Mouse (Mus musculus) CH12.LX (cell line): Measurements from ENCODE around the gene Spns3. TPM values are rescaled to one million over a fixed set of nuclear protein-coding genes. Genes with fewer than 3 reads are reported as not detected.

Experiments used
- DNase-seq: peaks from one replicate; pipeline ENCODE4 v3.0.0-alpha.2; 2013; ENCODE audit errors: extremely low read depth
- H3K27ac ChIP-seq: 2 replicates; pipeline ENCODE4 v1.5.1; 2012; ENCODE audit warnings: low read depth, mild to moderate bottlenecking, control low read depth, moderate library complexity; ENCODE audit not compliant: insufficient read depth
- H3K27me3 ChIP-seq: replicated peaks from 2 replicates; pipeline ENCODE3; 2012; ENCODE audit warnings: inconsistent platforms
- H3K36me3 ChIP-seq, 2 experiments: replicated peaks in 1 of 2; 2 replicates each; pipeline versions ENCODE3 to v1.6.1; 2012; ENCODE audit warnings: inconsistent platforms in 1 of 2, low read length in 1 of 2, mild to moderate bottlenecking in 1 of 2, mixed read lengths in 1 of 2, moderate library complexity in 1 of 2; ENCODE audit not compliant: control insufficient read depth in 1 of 2, insufficient read depth in 1 of 2
- H3K4me1 ChIP-seq, 2 experiments: 2 replicates each; pipeline ENCODE4 v1.6.1; 2012; ENCODE audit warnings: inconsistent platforms in 1 of 2, moderate library complexity in 1 of 2; ENCODE audit not compliant: insufficient read depth in 2 of 2, control insufficient read depth in 1 of 2
- H3K4me2 ChIP-seq: 2 replicates; pipeline ENCODE4 v1.6.1; 2012; ENCODE audit warnings: low read depth, mild to moderate bottlenecking, control low read depth; ENCODE audit not compliant: poor library complexity, insufficient read depth, severe bottlenecking
- H3K4me3 ChIP-seq, 3 experiments: fragments of 150-350 bp in 1 of 3; sonication (generic) in 1 of 3; replicated peaks in 1 of 3; 2 replicates each; pipeline versions ENCODE3 to v1.5.1; 2011 to 2012; ENCODE audit warnings: low read depth in 2 of 3, low read length in 2 of 3, mild to moderate bottlenecking in 2 of 3, moderate library complexity in 2 of 3, control low read depth in 1 of 3, improper control_type of control experiment in 1 of 3, inconsistent platforms in 1 of 3, mixed read lengths in 1 of 3; ENCODE audit not compliant: poor library complexity in 1 of 3
- H3K79me2 ChIP-seq: replicated peaks from 2 replicates; pipeline ENCODE4 v1.6.1; 2012; ENCODE audit warnings: mild to moderate bottlenecking, moderate library complexity; ENCODE audit not compliant: control insufficient read depth, poor library complexity, insufficient read depth, severe bottlenecking; ENCODE audit errors: extremely low read depth
- H3K9ac ChIP-seq: 2 replicates; pipeline ENCODE4 v1.6.1; 2012; ENCODE audit warnings: low read depth, mild to moderate bottlenecking, control low read depth, moderate library complexity; ENCODE audit not compliant: insufficient read depth
- H3K9me3 ChIP-seq: replicated peaks from 2 replicates; pipeline ENCODE3; 2012; ENCODE audit warnings: low read length, inconsistent platforms, mixed read lengths
- CHD1 ChIP-seq: IDR thresholded peaks from 2 replicates; pipeline ENCODE4 v1.6.1; 2012; ENCODE audit warnings: low read depth, low read length, improper control_type of control experiment, inconsistent platforms
- CTCF ChIP-seq, 2 experiments: IDR thresholded peaks in 1 of 2; conservative IDR thresholded peaks in 1 of 2; 2 replicates each; pipeline ENCODE4 v1.5.1; 2011 to 2012; ENCODE audit warnings: low read depth in 2 of 2, low read length in 2 of 2, improper control_type of control experiment in 1 of 2, inconsistent platforms in 1 of 2, mild to moderate bottlenecking in 1 of 2, moderate library complexity in 1 of 2
- E2F4 ChIP-seq: IDR thresholded peaks from 2 replicates; pipeline ENCODE4 v1.6.1; 2011; ENCODE audit warnings: low read depth, low read length, improper control_type of control experiment; ENCODE audit not compliant: insufficient replicate concordance
- EP300 ChIP-seq: IDR thresholded peaks from 2 replicates; pipeline ENCODE4 v1.6.1; 2011; ENCODE audit warnings: low read length, improper control_type of control experiment
- HCFC1 ChIP-seq: IDR thresholded peaks from 2 replicates; pipeline ENCODE4 v1.6.1; 2012; ENCODE audit warnings: low read depth, mild to moderate bottlenecking, inconsistent platforms, low read length, improper control_type of control experiment
- IRF4 ChIP-seq: IDR thresholded peaks from 2 replicates; pipeline ENCODE4 v1.6.1; 2014; ENCODE audit warnings: low read depth, mild to moderate bottlenecking, inconsistent platforms, low read length, improper control_type of control experiment
- JUND ChIP-seq: conservative IDR thresholded peaks from 2 replicates; pipeline ENCODE4 v1.6.1; 2011; ENCODE audit warnings: low read depth, low read length, improper control_type of control experiment
- KAT2A ChIP-seq: IDR thresholded peaks from 2 replicates; pipeline ENCODE4 v1.6.1; 2012; ENCODE audit warnings: low read length, improper control_type of control experiment, inconsistent platforms; ENCODE audit not compliant: insufficient replicate concordance
- MAX ChIP-seq: IDR thresholded peaks from 2 replicates; pipeline ENCODE4 v1.6.1; 2011; ENCODE audit warnings: low read length, improper control_type of control experiment
- MAZ ChIP-seq: IDR thresholded peaks from 2 replicates; pipeline ENCODE4 v1.6.1; 2012; ENCODE audit warnings: low read depth, mild to moderate bottlenecking, inconsistent platforms, low read length, improper control_type of control experiment, moderate library complexity
- MEF2A ChIP-seq: IDR thresholded peaks from 2 replicates; pipeline ENCODE4 v1.6.1; 2014; ENCODE audit warnings: low read depth, mild to moderate bottlenecking, inconsistent platforms, low read length, improper control_type of control experiment, borderline replicate concordance
- MXI1 ChIP-seq: IDR thresholded peaks from 2 replicates; pipeline ENCODE4 v1.6.1; 2011; ENCODE audit warnings: mild to moderate bottlenecking, low read depth, low read length, improper control_type of control experiment
- MYC ChIP-seq: IDR thresholded peaks from 2 replicates; pipeline ENCODE4 v1.6.1; 2011; ENCODE audit warnings: low read depth, mild to moderate bottlenecking, improper control_type of control experiment, low read length
- NELFE ChIP-seq: IDR thresholded peaks from 2 replicates; pipeline ENCODE4 v1.6.1; 2011; ENCODE audit warnings: low read depth, low read length, improper control_type of control experiment
- NRF1 ChIP-seq: IDR thresholded peaks from 2 replicates; pipeline ENCODE4 v1.6.1; 2014; ENCODE audit warnings: low read depth, mild to moderate bottlenecking, inconsistent platforms, low read length, improper control_type of control experiment, moderate library complexity
- RAD21 ChIP-seq: IDR thresholded peaks from 2 replicates; pipeline ENCODE4 v1.6.1; 2011; ENCODE audit warnings: low read depth, mild to moderate bottlenecking, low read length, improper control_type of control experiment, moderate library complexity
- SIN3A ChIP-seq: IDR thresholded peaks from 2 replicates; pipeline ENCODE4 v1.6.1; 2012; ENCODE audit warnings: low read length, improper control_type of control experiment, inconsistent platforms
- SMC3 ChIP-seq: IDR thresholded peaks from 2 replicates; pipeline ENCODE4 v1.6.1; 2011; ENCODE audit warnings: low read depth, low read length, improper control_type of control experiment
- TCF12 ChIP-seq: IDR thresholded peaks from 2 replicates; pipeline ENCODE4 v1.6.1; 2014; ENCODE audit warnings: low read depth, mild to moderate bottlenecking, inconsistent platforms, low read length, improper control_type of control experiment
- ZC3H11A ChIP-seq: IDR thresholded peaks from 2 replicates; pipeline ENCODE4 v1.6.1; 2012; ENCODE audit warnings: low read depth, mild to moderate bottlenecking, inconsistent platforms, low read length, improper control_type of control experiment
- ZKSCAN1 ChIP-seq: IDR thresholded peaks from 2 replicates; pipeline ENCODE4 v1.6.1; 2012; ENCODE audit warnings: low read depth, inconsistent platforms, low read length, improper control_type of control experiment, borderline replicate concordance
- ZMIZ1 ChIP-seq: IDR thresholded peaks from 2 replicates; pipeline ENCODE4 v1.6.1; 2012; ENCODE audit warnings: low read depth, mild to moderate bottlenecking, inconsistent platforms, low read length, improper control_type of control experiment
- dilution Hi-C: fragments of 300-500 bp; cut with MboI; formaldehyde crosslinking; loops from 2 replicates; pipeline ENCODE4 v1.14.3; 2020; ENCODE audit warnings: low sequenced_read_pairs; ENCODE audit not compliant: extremely low pct_unique_long_range_greater_than_20kb, extremely low pct_ligation_motif_present
- in situ Hi-C: fragments of 300-500 bp; cut with MboI; formaldehyde crosslinking; loops from 3 replicates; pipeline ENCODE4 v1.14.3; 2019; ENCODE audit warnings: low sequenced_read_pairs, low pct_ligation_motif_present, low pct_unique_long_range_greater_than_20kb, mixed read lengths
- polyA plus RNA-seq: library from polyadenylated mRNA; unstranded; fragments of >175 nt; gene quantifications from 2 replicates; pipeline ENCODE4 v1.2.1, GENCODE M21; 2012; ENCODE audit warnings: low read depth; ENCODE audit not compliant: insufficient read length
- total RNA-seq, 2 experiments: library from RNA; depleted of rRNA; stranded (reverse); fragments of 300-350 nt in 1 of 2; fragments of >200 nt in 1 of 2; gene quantifications; 2 replicates each; pipeline ENCODE4 v1.2.3; 2012 to 2014

Spns3 gene
- total and polyA plus RNA-seq, 3 experiments: 0.21 to 1.8 (median 1.0) TPM

GRCm38 (mm10) chr11:72576466-72577351 is 26.4 kb upstream of the Spns3 start (continued):
- peak; percentile 75; the same call in 1 of the 2 replicates for TF ChIP-seq CHD1
- TF ChIP-seq JUND: peak; percentile 94
- 0 out of 2 replicates have a peak, but pooled peaks have one; percentile 33 for TF ChIP-seq E2F4
- peak; percentile 78 for TF ChIP-seq MXI1
- peak; percentile 86 for TF ChIP-seq MAZ
- peak; percentile 91 for TF ChIP-seq EP300
- TF ChIP-seq IRF4: peak; percentile 96
- peak; percentile 70 for TF ChIP-seq MYC

- Histone ChIP-seq H3K4me3 (peak overlapping the region; percentile 55 to 64 (median 61)), H3K9me3 (no peaks in the 10 kb centered on the region), H3K4me1 (peaks cover 3 to 23% of the 10 kb centered on the region in 2 experiments), H3K27ac (peak overlapping the region; percentile 6; the same call in 1 of the 2 replicates), H3K4me2 (peak overlapping the region; percentile 79), H3K9ac (peak overlapping the region; percentile 76; the same call in 1 of the 2 replicates), H3K79me2 (no peaks in the 10 kb centered on the region), H3K36me3 (no peaks in the 10 kb centered on the region), H3K27me3 (no peaks in the 10 kb centered on the region)
- dilution Hi-C loops (no loop called here), in situ Hi-C loops (loop anchor here (10.0 kb wide), 1 partner anchor 429 kb away; no protein-coding TSS in a partner anchor)
- DNase-seq: no peak
- TF ChIP-seq JUND: no peak
- TF ChIP-seq MAZ: peak; percentile 29; the same call in 1 of the 2 replicates
- TF ChIP-seq SIN3A: no peak
These were observed 25.8 kb upstream of the Spns3 start for GRCm38 (mm10) chr11:72576111-72576465.

DNA sequence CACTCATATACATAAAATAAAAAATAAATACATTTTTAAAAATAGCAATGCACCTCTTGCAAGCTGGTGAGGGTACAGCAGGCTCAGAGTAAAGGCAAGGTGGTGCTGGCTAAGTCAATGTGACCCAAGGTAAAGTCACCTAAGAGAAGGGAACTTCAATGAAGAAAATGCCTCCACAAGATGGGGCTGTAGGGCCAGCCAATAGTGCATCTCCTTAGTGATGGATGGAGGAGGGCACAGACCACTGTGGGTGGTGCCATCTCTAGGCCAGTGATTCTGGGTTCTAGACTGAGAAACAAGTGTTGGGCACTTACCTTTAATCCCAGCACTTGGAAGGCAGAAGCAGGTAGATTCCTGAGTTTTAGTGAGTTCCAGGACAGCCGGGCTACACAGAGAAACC is 23.5 kb upstream of the Spns3 start:
- dilution Hi-C loops: no loop called here
- Histone ChIP-seq H3K4me1 (peaks cover 9 to 42% of the 10 kb centered on the region in 2 experiments), H3K27ac (no peak overlapping the region), H3K4me2 (no peak overlapping the region), H3K79me2 (no peaks in the 10 kb centered on the region), H3K9me3 (no peaks in the 10 kb centered on the region), H3K27me3 (no peaks in the 10 kb centered on the region), H3K36me3 (no peaks in the 10 kb centered on the region), H3K9ac (no peak overlapping the region), H3K4me3 (no peak overlapping the region)
- in situ Hi-C loops: loop anchor here (5.0 to 10.0 kb wide), 2 partner anchors 153 to 431 kb away; no protein-coding TSS in a partner anchor
- TF ChIP-seq IRF4 (no peak; the same call in 1 of the 2 replicates), SMC3 (peak; percentile 99), TCF12 (no peak), ZC3H11A (peak; percentile 84), HCFC1 (no peak), NELFE (peak; percentile 24; the same call in 1 of the 2 replicates), CTCF (conservative IDR thresholded peaks at IDR 0.05 in 1 of 2, IDR thresholded peaks at IDR 0.05 in 1 of 2; ENCODE audit: low read depth in 2 of 2, low read length in 2 of 2) (peak; percentile 30 to 98; a peak in 2 of 4 replicates), MYC (0 out of 2 replicates have a peak, but pooled peaks have one; percentile 52), MEF2A (0 out of 2 replicates have a peak, but pooled peaks have one; percentile 18), RAD21 (peak; percentile 99), KAT2A (no peak), MAX (0 out of 2 replicates have a peak, but pooled peaks have one; percentile 17), ZMIZ1 (no peak), E2F4 (0 out of 2 replicates have a peak, but pooled peaks have one; percentile 20), SIN3A (peak; percentile 43; the same call in 1 of the 2 replicates), ZKSCAN1 (no peak), NRF1 (no peak)
- peak; percentile 76 for DNase-seq
